Mouse (Mus musculus) bone marrow, adult 2 months (tissue): ENCODE measurements around the gene Prr5l.

Source experiments
- CTCF ChIP-seq: fragments of 200-500 bp; IDR thresholded peaks from 2 replicates; pipeline ENCODE4 v1.5.1; 2011; ENCODE audit warnings: low read length, control low read depth; ENCODE audit not compliant: control insufficient read depth, insufficient read depth
- POLR2A ChIP-seq: fragments of 200-500 bp; IDR thresholded peaks from 2 replicates; pipeline ENCODE4 v1.6.1; 2011; ENCODE audit warnings: low read depth, mild to moderate bottlenecking, control low read depth, low read length, borderline replicate concordance; ENCODE audit not compliant: control insufficient read depth

DNA sequence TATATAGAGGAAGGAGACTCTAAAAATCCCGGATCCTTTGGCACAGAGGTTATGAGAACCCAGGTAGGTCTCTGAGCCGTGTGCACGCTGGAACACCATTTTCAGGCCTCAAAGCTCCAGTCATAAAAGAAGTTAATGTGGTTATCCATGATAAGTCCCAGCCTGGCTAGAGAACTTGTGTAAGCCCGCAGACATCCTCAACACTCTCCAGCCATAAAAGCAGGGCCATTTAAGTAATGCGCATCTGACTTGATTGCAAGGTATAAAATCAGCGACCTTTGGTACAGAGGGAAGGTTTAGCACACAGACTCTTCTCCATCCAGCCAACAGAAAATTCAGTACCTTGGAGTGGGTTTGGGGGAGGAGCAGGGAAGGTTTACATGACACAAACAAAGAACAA, 80.6 kb downstream of the Prr5l start:
- no peak for TF ChIP-seq CTCF
- TF ChIP-seq POLR2A = no peak
